Mouse (Mus musculus) brain, embryonic 14.5 days (tissue): ENCODE measurements at regions not wholly inside any gene's neighbourhood (a gene's known extent, or its start where the extent isn't known, plus 50 kb on each side); places are given as distances from the start of the nearest gene placed in this dataset.

ENCODE experiments used
- CTCF ChIP-seq: fragments of 200-500 bp; IDR thresholded peaks from 2 replicates; pipeline ENCODE4 v1.5.1; 2012; ENCODE audit warnings: inconsistent platforms, mild to moderate bottlenecking, moderate library complexity, borderline replicate concordance; ENCODE audit not compliant: insufficient read depth, insufficient read length; ENCODE audit errors: extremely low read depth
- POLR2A ChIP-seq: fragments of 200-500 bp; IDR thresholded peaks from 2 replicates; pipeline ENCODE4 v1.6.1; 2012; ENCODE audit warnings: mild to moderate bottlenecking, inconsistent platforms, borderline replicate concordance; ENCODE audit not compliant: poor library complexity, insufficient read depth, insufficient read length, severe bottlenecking; ENCODE audit errors: extremely low read depth

DNA sequence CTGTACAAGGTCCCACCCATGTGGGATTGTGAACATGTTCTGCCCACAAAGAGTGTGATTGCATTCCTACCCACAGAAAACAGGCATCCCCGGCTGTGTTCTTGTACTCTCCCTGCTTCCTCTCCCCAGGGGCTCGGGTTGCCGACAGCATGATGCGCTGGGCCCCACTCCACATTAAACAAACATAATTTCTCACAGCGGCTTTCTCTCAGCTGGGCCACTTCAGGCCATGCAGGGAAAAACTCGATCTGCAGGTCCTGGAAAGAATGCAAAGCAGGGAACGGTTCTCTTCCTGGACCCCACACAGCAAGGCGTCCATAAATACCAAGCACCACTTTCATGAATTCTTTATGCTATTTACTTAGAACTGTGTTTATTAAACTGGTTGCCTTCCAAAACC is 152.7 kb upstream of the Fam19a5 start:
- no peak for TF ChIP-seq CTCF
- TF ChIP-seq POLR2A = no peak
